Mouse (Mus musculus) lung, embryonic 16.5 days (tissue): ENCODE data around the gene Armh3. TPM values are rescaled to one million over a fixed set of nuclear protein-coding genes. Genes with fewer than 3 reads are reported as not detected.

Source experiments
- ATAC-seq: fragments of 200-750 bp; cut with Nextera tagmentation; 2 replicates; pipeline ENCODE4 v1.8.0; 2017; ENCODE audit warnings: low read depth, mild to moderate bottlenecking, moderate library complexity
- H3K27ac ChIP-seq: fragments of 300-500 bp; sonication (generic); 2 replicates; pipeline ENCODE4 v1.5.1; 2014; ENCODE audit warnings: mild to moderate bottlenecking, control low read depth, low read length
- H3K27me3 ChIP-seq: fragments of 300-500 bp; sonication (generic); 2 replicates; pipeline ENCODE4 v1.6.1; 2014; ENCODE audit warnings: low read depth, low read length, mixed read lengths; ENCODE audit not compliant: control insufficient read depth, insufficient read depth
- H3K36me3 ChIP-seq: fragments of 300-500 bp; sonication (generic); 2 replicates; pipeline ENCODE4 v1.6.1; 2014; ENCODE audit warnings: low read length; ENCODE audit not compliant: control insufficient read depth, insufficient read depth
- H3K4me1 ChIP-seq: fragments of 300-500 bp; sonication (generic); replicated peaks from 2 replicates; pipeline ENCODE4 v1.6.1; 2014; ENCODE audit warnings: low read length, mixed read lengths; ENCODE audit not compliant: control insufficient read depth, insufficient read depth
- H3K4me2 ChIP-seq: fragments of 300-500 bp; sonication (generic); 2 replicates; pipeline ENCODE4 v1.6.1; 2014; ENCODE audit warnings: low read depth, low read length, control low read depth
- H3K4me3 ChIP-seq: fragments of 300-500 bp; sonication (generic); 2 replicates; pipeline ENCODE4 v1.5.1; 2014; ENCODE audit warnings: mild to moderate bottlenecking, low read length, control low read depth
- H3K9ac ChIP-seq: fragments of 300-500 bp; sonication (generic); 2 replicates; pipeline ENCODE4 v1.6.1; 2014; ENCODE audit warnings: low read length, control low read depth
- H3K9me3 ChIP-seq: fragments of 300-500 bp; sonication (generic); 2 replicates; pipeline ENCODE4 v1.6.1; 2016; ENCODE audit warnings: low read length; ENCODE audit not compliant: control insufficient read depth
- WGBS: fragments of 180-500 bp; shearing (Covaris S2); extraction: QIAGEN DNeasy Blood & Tissue Kit; methylation state at CpG from one replicate; pipeline ENCODE4 v1.1.7; 2014; 5-methylcytosine and 5-hydroxymethylcytosine counted together
- polyA plus RNA-seq: library from polyadenylated mRNA; unstranded; fragments of >200 nt; fragmentation: Nextera tagmentation; extraction: Ambion mirVana; gene quantifications from 2 replicates; pipeline ENCODE4 v1.2.1, GENCODE M21; 2015

The Armh3 gene
- polyA plus RNA-seq, 1 experiment from 2014 or later: 18.0 TPM

GRCm38 (mm10) chr19:45796061-45796556 is 202.2 kb downstream of the Armh3 start:
- Histone ChIP-seq H3K36me3 (no peaks in the 10 kb centered on the region), H3K27ac (peak overlapping the region; percentile 37; the same call in 1 of the 2 replicates), H3K9ac (peak overlapping the region; percentile 52), H3K4me2 (peak overlapping the region; percentile 55), H3K9me3 (no peaks in the 10 kb centered on the region), H3K27me3 (no peaks in the 10 kb centered on the region), H3K4me1 (peaks cover 11% of the 10 kb centered on the region), H3K4me3 (peak overlapping the region; percentile 22)
- peak; percentile 82 for ATAC-seq
- 6% methylated on average over 15 of the region's 15 CpGs for whole genome bisulfite sequencing

DNA sequence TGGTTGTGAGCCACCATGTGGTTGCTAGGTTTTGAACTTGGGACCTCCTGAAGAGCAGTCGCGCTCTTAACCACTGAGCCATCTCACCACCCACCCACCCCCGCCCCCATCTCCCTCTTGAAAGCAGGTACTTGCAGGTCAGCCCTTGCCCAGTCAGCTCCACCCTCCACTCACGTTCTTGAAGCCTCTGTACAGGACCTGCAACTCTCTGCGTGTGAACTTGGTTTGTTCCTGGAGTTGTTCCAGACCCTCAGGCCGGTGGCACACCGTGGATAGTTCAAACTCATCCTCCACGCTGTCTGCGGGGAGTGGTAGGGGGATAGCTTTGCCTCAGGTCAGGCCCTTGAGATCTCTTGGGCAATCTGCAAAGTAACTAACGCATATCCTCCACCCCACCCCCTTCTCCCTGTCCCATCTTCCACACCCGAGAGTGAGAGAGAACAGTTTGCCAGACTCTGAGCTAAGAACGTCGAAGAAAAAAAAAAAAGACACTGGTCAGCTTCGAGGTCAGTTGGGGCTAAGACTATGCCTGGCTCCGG is 202.8 kb downstream of the Armh3 start:
- H3K4me3 ChIP-seq: peak overlapping the region; percentile 22
- ATAC-seq: peak; percentile 64
- H3K9ac ChIP-seq: 0 out of 2 replicates have a peak overlapping the region, but pooled peaks have one; percentile 39
- H3K27ac ChIP-seq: peak overlapping the region; percentile 37
- peak overlapping the region; percentile 55 for H3K4me2 ChIP-seq
- H3K9me3 ChIP-seq: no peaks in the 10 kb centered on the region
- H3K4me1 ChIP-seq: peaks cover 11% of the 10 kb centered on the region
- no peaks in the 10 kb centered on the region for H3K36me3 ChIP-seq
- no peaks in the 10 kb centered on the region for H3K27me3 ChIP-seq
- 22% methylated on average over 15 of the region's 15 CpGs for WGBS

DNA sequence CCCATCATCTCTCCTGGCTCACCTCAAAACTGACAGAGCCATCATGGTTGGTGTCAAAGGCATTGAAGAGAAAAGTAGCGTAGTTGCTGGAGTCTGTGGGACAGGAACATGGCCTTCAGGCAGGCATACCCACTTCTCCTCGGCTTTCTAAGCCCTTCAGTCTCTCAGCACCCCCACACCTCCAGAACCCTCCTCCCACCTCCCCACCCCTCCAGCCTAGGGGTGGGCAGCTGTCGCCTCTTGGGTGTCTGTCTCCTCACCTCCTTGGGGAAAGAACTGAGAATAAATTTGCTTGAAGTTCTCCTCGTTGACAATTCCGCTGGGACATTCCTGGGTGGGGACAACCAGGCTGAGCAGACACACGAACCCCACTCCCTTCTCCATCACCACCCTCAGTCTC is 203.6 kb downstream of the Armh3 start:
- ATAC-seq: no peak

DNA sequence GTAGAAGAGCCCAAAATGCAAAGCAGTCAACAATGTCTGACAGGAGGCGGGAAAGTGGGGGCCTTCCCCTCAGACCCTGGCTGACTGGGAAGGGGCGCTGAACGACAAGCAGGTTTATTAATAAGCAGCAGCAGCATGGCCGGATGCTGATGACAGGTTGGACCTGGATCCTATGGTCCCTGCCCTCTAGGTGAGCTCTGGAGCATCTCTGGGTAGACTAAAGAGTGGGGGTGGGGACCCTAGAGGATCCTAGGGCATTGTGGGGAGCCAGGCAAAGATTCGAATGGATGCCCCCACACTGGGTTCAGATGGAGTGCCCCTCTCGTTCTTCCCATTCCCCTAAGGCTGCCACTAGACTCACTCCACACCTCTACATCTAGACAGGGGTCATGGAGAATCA is 205.9 kb downstream of the Armh3 start:
- 78% methylated on average over 6 of the region's 6 CpGs for WGBS
- no peak overlapping the region for H3K4me2 ChIP-seq
- H3K27ac ChIP-seq: no peak overlapping the region
- no peaks in the 10 kb centered on the region for H3K9me3 ChIP-seq
- H3K9ac ChIP-seq: no peak overlapping the region
- peaks cover 11% of the 10 kb centered on the region for H3K4me1 ChIP-seq
- no peaks in the 10 kb centered on the region for H3K36me3 ChIP-seq
- no peak overlapping the region for H3K4me3 ChIP-seq
- ATAC-seq: no peak
- H3K27me3 ChIP-seq: no peaks in the 10 kb centered on the region

More for the DNA sequence above, 203.6 kb downstream of the Armh3 start:
- H3K9me3 ChIP-seq: no peaks in the 10 kb centered on the region
- no peaks in the 10 kb centered on the region for H3K27me3 ChIP-seq
- no peak overlapping the region for H3K4me3 ChIP-seq
- WGBS: 55% methylated on average over 6 of the region's 6 CpGs
- peaks cover 11% of the 10 kb centered on the region for H3K4me1 ChIP-seq
- H3K4me2 ChIP-seq: no peak overlapping the region
- H3K27ac ChIP-seq: no peak overlapping the region
- H3K36me3 ChIP-seq: no peaks in the 10 kb centered on the region
- H3K9ac ChIP-seq: no peak overlapping the region

GRCm38 (mm10) chr19:45789888-45790874 is 208.1 kb downstream of the Armh3 start:
- peak overlapping the region; percentile 25; the same call in 1 of the 2 replicates for H3K27ac ChIP-seq
- 71% methylated on average over 13 of the region's 13 CpGs for WGBS
- ATAC-seq: peak; percentile 52; the same call in 1 of the 2 replicates

GRCm38 (mm10) chr19:45789365-45789764 is 208.9 kb downstream of the Armh3 start:
- H3K27ac ChIP-seq: no peak overlapping the region
- ATAC-seq: no peak
- H3K4me3 ChIP-seq: no peak overlapping the region
- peaks cover 3% of the 10 kb centered on the region for H3K4me1 ChIP-seq
- no peaks in the 10 kb centered on the region for H3K9me3 ChIP-seq
- no peak overlapping the region for H3K4me2 ChIP-seq
- WGBS: 81% methylated on average over 7 of the region's 7 CpGs
- no peak overlapping the region for H3K9ac ChIP-seq
- no peaks in the 10 kb centered on the region for H3K27me3 ChIP-seq
- no peaks in the 10 kb centered on the region for H3K36me3 ChIP-seq

More at GRCm38 (mm10) chr19:45789888-45790874, 208.1 kb downstream of the Armh3 start:
- Histone ChIP-seq H3K27me3 (no peaks in the 10 kb centered on the region), H3K4me2 (no peak overlapping the region), H3K9me3 (no peaks in the 10 kb centered on the region), H3K4me1 (peaks cover 3% of the 10 kb centered on the region; the same call in 1 of the 2 replicates), H3K36me3 (no peaks in the 10 kb centered on the region), H3K4me3 (no peak overlapping the region), H3K9ac (no peak overlapping the region)

- H3K9me3 ChIP-seq: no peaks in the 10 kb centered on the region
- peaks cover 8% of the 10 kb centered on the region for H3K4me1 ChIP-seq
- H3K36me3 ChIP-seq: no peaks in the 10 kb centered on the region
- H3K9ac ChIP-seq: no peak overlapping the region
- H3K4me2 ChIP-seq: no peak overlapping the region
- 77% methylated on average over 4 of the region's 4 CpGs for WGBS
- no peaks in the 10 kb centered on the region for H3K27me3 ChIP-seq
- H3K27ac ChIP-seq: no peak overlapping the region
- no peak for ATAC-seq
- H3K4me3 ChIP-seq: no peak overlapping the region
Measured at GRCm38 (mm10) chr19:45788337-45788736, 210.0 kb downstream of the Armh3 start.

DNA sequence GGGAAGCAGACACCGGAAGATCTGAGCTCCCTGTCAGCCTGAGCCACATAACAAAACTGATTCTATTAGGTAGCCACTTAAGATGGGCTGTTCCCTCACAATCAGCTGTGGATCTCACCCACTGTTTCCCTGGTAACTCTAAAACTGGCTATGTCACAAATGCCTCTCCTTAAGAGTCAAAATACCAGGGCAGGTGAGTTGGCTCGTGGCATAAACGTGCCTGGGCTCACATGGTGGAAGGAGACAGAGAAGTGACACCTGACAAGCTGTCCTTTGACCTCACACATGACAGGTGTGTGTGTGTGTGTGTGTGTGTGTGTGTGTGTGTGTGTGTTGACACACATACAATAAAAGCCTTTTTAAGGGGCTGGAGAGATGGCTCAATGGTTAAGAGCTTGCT is 210.8 kb downstream of the Armh3 start:
- Histone ChIP-seq H3K4me1 (peaks cover 8% of the 10 kb centered on the region), H3K4me2 (no peak overlapping the region), H3K4me3 (no peak overlapping the region), H3K9ac (no peak overlapping the region), H3K9me3 (no peaks in the 10 kb centered on the region), H3K27ac (no peak overlapping the region), H3K36me3 (no peaks in the 10 kb centered on the region), H3K27me3 (no peaks in the 10 kb centered on the region)
- ATAC-seq: no peak
- WGBS: 52% methylated on average over 3 of the region's 3 CpGs

- no peaks in the 10 kb centered on the region for H3K36me3 ChIP-seq
- no peak for ATAC-seq
- no peaks in the 10 kb centered on the region for H3K9me3 ChIP-seq
- H3K27ac ChIP-seq: no peak overlapping the region
- no peak overlapping the region for H3K4me2 ChIP-seq
- peaks cover 20% of the 10 kb centered on the region for H3K4me1 ChIP-seq
- no peaks in the 10 kb centered on the region for H3K27me3 ChIP-seq
- 37% methylated on average over 3 of the region's 3 CpGs for WGBS
- H3K4me3 ChIP-seq: no peak overlapping the region
- H3K9ac ChIP-seq: no peak overlapping the region
Measured at GRCm38 (mm10) chr19:45785470-45785869, 212.8 kb downstream of the Armh3 start.
